Mouse (Mus musculus): Measurements from ENCODE around the gene Ap1g1.

DNA sequence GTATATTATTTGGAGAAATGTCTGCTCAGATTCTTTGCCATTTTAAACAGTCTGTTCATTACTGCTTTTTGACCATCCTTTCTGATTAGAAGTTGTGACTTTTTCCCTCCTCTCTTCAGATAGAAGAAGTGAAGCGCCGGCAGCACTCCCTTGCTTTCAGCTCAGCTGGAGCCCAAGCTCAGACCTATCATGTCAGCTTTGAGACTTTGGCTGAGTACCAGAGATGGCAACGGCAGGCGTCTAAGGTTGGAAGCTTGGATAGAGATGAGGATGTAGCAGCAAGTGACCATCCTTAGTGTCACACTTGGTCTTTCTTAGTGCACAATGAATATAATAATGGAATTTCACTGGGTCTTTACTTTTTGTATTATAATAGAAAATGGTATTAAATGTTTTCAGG, 129.0 kb downstream of the Ap1g1 start:
- no peak for TF ChIP-seq CTCF (IDR thresholded peaks at IDR 0.05; ENCODE audit: extremely low read depth, insufficient read depth, insufficient read length, insufficient replicate concordance)
- no peak for TF ChIP-seq POLR2A (IDR thresholded peaks at IDR 0.05; ENCODE audit: low read depth, low read length)
